Mouse (Mus musculus): ENCODE data around the gene Sars. TPM values are rescaled to one million over a fixed set of nuclear protein-coding genes. Genes with fewer than 3 reads are reported as not detected.

Sars gene
- polyA plus RNA-seq, 1 experiment = 172 TPM

DNA sequence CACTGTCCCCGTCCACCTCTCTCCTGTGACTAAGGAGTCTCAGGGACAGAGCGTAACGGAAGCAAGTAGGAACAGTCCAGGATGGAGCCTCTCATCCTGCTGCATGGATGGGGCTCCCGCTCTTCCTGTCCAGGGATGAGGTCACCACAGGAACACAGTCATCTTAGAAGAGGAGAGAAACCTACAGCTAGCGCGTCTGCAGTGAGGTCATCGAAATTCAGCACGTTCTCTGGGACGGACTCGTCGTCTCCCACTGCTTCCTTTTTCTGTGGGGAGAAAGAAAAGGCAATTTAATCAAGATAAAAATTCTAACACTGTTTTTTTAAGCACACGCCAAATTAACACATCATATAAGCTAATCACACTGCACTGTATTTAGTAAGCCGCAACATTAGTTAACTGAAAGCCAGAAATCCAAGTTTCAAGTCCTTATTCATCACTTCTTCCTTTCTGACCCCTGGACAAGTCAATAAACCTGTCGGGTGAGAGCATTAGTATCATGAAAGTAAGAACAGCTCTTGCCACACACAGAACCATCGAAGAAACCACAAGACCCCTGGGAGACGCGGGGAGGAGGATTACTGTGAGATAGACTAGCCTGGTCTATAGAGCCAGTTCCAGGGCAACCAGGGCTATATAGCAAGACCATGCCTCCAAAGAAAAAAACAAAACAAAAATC lies 9.2 kb downstream of the Sars start:
- TF ChIP-seq GATA1 (IDR thresholded peaks at IDR 0.05; ENCODE audit: low read length) = no peak

DNA sequence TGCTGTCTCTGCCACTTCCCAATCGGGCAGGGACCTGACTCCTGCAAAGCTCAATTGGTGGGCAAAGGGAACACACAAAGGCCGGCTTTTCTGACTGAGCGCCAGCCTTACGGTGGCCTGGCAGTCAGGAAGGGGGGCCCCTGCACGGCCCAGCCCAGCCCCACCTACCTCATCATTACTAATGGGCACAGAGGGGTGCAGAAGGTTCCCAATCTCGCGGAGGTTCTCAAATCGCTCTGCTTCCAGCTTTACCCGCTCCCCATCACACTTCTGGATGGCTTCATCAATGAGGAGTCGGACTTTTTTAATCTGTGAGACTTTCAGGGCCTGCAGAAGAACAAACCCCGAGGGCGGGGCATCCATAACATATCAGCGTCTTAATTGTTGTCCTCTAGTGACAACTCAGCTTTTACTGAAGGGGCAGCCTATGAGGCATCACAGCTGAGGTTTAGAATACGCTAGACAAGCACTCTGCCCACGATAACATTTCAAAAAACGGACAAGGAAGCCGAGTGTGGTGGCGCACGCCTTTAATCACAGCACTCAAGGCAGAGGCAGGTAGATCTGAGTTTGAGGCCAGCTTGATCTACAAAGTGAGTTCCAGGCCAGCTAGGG lies 11.0 kb downstream of the Sars start:
- TF ChIP-seq GATA1 (IDR thresholded peaks at IDR 0.05; ENCODE audit: low read length) = no peak

DNA sequence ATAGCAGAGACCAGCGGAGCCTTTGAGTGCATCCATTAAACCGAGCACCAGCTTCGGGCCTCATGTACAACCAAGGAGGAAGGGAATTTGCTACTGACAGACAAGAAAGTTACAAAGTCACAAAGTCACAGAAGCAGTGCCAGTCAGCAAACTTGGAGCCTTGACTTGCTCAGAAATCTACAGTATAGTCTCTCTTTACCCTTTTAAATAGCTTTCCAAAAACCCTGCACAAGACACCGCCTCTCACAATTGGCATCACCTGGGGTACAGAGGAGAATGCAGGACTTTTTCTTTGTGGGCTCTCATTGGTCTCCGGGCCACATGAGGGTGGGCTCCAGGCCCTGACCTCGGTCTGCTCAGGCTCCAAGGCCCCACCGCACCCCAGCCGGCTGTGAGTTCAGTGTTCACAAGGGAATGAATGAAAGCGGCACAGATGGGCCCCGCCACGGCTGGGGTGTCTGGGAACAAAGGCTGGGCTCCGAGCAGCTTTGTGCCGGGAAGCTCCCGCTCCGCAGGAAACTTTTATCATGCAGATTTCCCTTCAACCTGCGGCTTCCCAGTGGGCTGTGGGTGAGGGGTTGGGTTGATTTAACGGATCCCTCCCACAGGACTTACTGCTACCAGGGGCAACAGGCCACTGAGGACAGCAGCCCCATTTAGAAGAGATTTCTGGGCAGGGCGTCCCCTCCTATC lies 11.7 kb downstream of the Sars start:
- no peak for TF ChIP-seq GATA1 (IDR thresholded peaks at IDR 0.05; ENCODE audit: low read length)

DNA sequence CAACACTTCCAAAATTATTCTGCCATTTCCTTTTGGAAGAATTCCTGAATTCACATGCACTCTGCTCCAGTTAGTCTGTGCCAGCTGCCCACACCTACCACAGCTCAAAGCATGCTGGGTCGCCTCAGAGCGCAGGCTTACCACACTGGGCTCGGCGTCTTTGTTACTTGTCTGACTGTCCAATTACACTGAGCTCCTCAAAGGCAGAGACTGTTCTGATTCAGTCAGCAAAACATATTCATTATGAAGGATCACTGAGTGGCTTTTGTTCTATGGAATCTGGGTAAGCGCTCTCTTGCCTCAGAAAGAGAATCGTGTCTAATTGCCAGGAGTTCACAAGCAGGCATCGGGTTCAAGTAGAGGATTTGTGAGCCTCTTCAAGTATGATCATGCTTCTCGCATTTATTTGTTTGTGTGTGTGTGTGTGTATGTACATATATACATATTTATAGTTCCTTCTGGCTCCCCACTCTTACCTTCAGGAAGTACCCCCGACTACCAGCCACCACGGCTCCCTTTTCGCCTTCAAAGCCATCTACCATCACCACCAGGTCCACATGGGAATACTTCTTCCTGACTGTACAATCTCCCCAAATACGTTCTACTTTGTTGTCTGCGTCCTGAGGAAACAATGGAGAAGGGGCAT lies 12.3 kb downstream of the Sars start:
- no peak for TF ChIP-seq GATA1 (IDR thresholded peaks at IDR 0.05; ENCODE audit: low read length)

DNA sequence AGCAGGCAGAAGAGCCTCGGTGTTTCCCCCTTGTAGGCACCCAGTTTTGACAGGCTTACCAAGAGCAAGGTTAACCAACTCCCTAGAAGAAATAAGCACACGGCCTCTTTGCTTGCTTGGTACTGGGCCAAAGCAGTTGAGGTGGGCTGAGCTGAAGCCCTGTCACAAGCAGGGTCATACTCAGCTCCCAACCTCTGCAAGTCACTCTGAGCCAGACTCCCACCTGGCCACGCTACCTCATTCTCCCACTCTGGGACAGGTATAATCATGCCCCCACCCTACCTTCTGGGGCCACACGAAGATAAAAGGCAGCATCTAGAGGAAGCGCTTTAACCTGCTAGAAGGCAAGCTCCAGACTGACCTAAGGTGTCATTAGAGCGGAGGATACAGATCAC lies 19.4 kb downstream of the Sars start:
- no peak for TF ChIP-seq GATA1 (IDR thresholded peaks at IDR 0.05; ENCODE audit: low read length)

DNA sequence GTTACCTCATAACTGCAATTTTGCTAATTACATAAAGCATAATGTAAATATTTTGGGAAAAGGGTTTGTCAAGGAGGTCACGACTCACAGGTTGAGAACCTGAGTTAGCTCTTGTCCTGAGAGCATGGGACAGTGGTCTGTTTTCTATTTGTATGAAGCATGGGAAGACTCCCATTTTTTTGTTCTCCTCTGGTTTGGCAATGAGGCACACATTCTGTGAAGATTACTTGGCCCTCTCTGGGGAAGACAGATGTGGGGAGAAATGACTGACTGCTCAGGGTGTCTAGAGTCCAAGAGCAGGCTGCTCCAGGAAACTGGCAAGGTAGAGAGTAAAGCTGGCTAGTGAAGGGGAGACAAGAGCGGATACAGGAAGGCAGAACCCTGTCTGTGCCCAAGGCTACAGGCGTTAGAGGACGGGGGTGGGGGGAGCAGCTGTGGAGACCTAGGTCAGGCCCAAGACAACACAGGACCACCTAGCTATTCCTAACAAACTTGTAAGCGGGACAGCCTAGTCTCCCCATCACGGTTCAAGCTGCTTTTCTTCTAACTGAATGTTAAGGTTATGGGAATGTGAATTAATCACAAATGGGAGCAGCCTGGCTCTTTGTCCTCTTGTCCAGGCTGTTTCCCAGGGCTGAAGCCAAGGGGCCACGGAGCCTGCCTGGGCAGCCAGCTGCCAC lies 19.9 kb downstream of the Sars start:
- no peak for TF ChIP-seq GATA1 (IDR thresholded peaks at IDR 0.05; ENCODE audit: low read length)

DNA sequence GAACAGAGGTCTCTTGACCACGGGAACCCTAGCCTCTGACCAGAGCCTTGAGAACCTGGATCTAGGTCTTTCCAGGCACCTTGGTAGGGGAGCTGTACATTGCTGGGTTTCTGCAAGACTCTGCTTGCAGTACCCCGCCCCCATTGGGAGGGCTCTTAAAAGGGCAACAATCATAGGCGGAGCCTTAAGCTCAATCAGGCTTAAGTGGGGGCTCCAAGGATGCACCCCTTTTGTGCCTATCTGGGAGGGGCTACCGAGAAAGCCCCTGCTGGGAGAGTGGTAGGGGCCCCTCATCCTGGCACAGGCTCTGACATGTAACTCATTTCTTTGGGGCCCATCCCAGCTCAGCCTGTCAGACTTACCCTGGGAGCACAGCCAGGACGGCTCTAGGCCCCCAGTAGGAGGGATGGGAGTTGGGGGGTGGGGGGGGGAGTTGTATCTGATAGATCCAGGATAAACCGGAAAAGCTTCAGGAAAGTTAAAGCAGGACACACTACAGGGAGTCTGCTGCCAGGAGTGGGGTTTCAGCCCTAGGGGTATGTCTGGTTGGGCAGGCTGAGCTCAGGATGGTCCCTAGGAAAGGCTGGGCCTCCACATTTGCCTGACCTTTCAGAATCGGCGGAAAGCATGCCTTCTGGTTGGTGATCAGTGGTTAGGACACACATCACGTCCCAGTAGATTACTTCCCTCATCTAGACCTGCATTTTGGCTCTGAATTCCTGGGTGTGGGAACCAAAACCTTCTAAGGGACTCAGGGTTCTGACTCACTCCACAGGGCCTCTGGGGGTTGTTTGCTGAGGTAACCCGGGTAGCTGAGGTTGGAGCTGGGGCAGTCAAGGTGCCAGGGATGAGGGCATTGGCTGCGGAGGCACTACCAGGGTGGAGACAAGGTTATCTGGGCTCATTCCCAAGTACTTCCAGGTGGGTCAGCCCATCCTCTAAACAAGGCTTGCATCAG lies 20.9 kb downstream of the Sars start:
- no peak for TF ChIP-seq GATA1 (IDR thresholded peaks at IDR 0.05; ENCODE audit: low read length)

DNA sequence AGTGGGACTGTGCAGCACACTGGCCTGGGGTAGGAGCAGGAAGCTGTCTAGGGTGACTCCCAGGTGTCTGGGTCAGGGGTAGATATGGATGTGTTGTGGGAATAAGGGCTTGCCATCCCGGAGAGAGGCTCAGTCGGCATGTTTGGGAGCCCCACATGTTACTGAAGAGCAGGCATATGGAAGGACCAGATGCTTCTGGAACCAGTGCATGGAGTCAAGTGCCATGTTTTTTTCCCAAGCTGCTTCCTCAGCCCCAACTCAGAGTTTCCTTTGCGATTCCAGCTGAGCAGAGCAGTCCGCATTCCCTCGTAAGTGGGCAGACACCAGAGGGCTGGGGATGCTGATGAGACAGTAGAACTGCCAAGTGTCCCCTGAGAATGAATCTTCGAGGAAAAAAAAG lies 22.0 kb downstream of the Sars start:
- TF ChIP-seq GATA1 (IDR thresholded peaks at IDR 0.05; ENCODE audit: low read length) = no peak

DNA sequence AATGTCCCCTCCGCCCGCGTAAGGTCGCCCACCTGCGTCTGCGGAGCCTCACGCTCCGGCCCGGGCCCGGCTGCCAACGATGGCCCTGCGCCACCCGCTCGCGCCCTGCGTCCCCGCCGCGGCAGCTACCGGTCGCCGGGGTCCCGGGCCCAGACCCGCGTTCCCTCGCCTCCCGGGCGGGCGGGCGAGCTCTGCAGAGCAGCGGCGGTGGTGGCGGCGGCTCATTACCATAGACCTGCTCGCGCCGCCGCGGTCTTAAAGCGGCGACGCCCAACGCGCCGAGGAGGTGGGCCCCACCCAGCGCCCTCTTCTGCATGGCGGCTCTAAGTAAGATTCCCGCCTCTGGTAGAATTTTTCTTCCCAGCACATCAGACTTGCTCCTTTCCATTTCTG lies 29.2 kb downstream of the Sars start:
- no peak for TF ChIP-seq GATA1 (IDR thresholded peaks at IDR 0.05; ENCODE audit: low read length)

DNA sequence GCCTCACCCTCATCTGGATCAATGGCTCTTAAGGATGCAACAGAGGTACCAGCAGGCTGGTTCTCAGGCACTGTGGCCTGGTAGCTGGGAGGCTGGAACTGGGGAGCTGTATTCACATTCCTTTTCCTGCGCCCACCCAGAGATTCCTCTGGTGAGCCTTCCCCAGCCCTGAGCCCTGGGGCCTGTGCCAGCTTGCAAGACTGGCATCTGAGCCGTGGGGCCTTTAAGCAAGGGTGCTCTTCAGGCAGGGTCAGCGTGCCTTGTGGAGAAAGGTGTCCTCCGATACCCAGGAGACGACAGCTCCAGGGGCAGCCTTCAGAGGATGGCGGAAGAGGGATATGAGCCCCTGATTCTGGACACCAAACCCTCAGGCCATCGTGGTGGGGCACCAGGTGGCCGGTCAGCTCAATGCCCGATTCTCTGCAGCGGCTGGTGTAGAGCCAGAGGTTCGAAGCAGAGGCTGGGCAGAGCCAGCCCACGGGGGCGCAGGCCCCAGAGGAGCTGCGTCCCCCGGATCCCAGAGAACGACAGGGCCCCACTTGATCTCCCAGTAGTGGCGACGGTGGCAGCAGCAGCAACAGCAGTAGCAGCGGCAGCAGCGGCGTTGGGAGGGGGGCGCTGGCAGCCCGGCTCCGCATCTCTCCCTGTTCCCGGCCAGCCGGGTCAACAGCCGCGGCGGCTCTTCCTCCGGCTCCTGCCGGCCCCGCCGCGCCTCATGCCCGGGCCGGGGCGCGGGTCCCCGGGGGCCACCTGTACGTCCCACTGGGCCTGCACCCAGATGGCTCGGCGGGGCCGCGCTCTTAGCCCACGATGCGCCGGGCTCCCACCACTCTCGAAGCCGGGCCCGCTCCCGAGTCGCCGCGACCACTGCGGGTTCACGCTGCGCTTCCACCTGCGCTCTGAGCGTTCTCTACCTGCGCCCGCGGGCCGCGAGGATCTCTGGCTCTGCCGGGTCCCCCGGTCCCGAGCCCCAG lies 29.9 kb downstream of the Sars start, which contains the start of gene Celsr2:
Gene Celsr2, minus strand, starts transcription at position 696 of the 974 bp plus-strand sequence.
- TF ChIP-seq GATA1 (IDR thresholded peaks at IDR 0.05; ENCODE audit: low read length) = no peak

DNA sequence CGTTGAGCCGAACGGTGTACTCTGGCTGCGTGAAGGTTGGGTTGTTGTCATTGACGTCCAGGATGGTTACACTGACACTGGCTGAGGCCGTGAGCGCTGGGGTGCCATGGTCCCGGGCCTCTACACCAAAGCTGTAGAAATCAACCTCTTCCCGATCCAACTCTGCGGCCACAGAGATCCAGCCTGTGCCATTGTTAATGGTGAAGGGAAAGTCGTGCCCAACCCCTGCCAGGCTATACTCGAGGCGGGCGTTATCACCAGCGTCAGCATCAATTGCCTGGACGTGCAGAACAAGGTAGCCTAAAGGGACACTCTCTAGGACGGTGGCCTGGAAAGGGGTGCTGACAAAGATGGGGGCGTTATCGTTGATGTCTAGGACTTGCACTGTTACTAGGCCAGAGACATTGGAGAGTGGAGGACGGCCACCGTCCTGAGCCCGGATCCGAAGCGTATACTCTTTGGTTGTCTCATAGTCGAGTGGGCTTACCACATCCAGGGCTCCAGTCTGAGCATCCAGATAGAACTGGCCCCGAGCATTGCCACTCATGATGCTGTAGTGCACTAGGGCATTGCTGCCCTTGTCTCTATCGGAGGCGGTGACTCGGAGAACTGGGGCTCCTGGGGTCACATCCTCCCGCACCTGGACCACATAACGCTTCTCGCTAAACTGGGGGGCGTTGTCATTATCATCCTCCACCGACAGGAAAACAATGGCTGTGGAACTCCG lies 31.2 kb downstream of the Sars start:
- TF ChIP-seq GATA1 (IDR thresholded peaks at IDR 0.05; ENCODE audit: low read length) = no peak

DNA sequence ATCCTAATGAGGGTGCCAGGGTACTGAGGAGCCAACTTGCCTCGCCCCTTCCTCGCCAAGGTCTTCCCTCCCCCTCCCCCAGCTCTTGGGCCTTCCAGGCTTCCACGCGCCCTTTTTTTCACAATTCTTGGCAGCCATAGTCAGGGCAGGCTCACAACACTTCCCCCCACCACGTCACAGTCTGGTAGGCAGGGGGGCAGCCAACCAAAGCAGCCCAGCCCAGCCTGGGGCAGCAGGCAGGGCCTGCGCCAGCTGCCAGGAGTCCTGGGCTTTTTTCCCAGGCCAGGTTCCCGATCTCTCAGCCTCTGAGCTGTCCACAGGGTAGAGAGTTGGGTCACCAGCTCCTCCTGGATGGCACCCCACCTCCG lies 33.3 kb downstream of the Sars start:
- TF ChIP-seq GATA1 (IDR thresholded peaks at IDR 0.05; ENCODE audit: low read length) = no peak
